Mouse (Mus musculus): ENCODE measurements around the gene Cab39l. TPM values are rescaled to one million over a fixed set of nuclear protein-coding genes. Genes with fewer than 3 reads are reported as not detected.

Cab39l gene
- polyA plus RNA-seq, 1 experiment from 2014 or later, result 28.0 TPM

- no peak overlapping the region for H3K4me3 ChIP-seq (ENCODE audit: low read depth, low read length)
- 74% methylated on average over 1 of the region's 1 CpGs for WGBS
- H3K4me2 ChIP-seq (replicated peaks; ENCODE audit: low read depth), result no peak overlapping the region
- no peaks in the 10 kb centered on the region for H3K4me1 ChIP-seq (replicated peaks; ENCODE audit: control insufficient read depth, insufficient read depth)
- H3K27me3 ChIP-seq (ENCODE audit: control insufficient read depth, insufficient read depth, low read length), result no peaks in the 10 kb centered on the region
- TF ChIP-seq CTCF (IDR thresholded peaks at IDR 0.05; ENCODE audit: low read depth), result no peak
- TF ChIP-seq EP300 (optimal IDR thresholded peaks at IDR 0.05), result no peak
- H3K9ac ChIP-seq (ENCODE audit: low read length), result no peak overlapping the region
- no peaks in the 10 kb centered on the region for H3K9me3 ChIP-seq (ENCODE audit: control insufficient read depth, low read length)
- H3K27ac ChIP-seq (replicated peaks), result no peak overlapping the region
- ATAC-seq (ENCODE audit: low FRiP score, low TSS enrichment), result no peak
- DNase-seq (ENCODE audit: low spot score), result peak; percentile 17
- no peaks in the 10 kb centered on the region for H3K36me3 ChIP-seq (ENCODE audit: control insufficient read depth, insufficient read depth, low read length)
Measured at GRCm38 (mm10) chr14:59470781-59471180, 30.0 kb downstream of the Cab39l start.

GRCm38 (mm10) chr14:59478699-59479098, 37.9 kb downstream of the Cab39l start:
- Histone ChIP-seq H3K27ac (replicated peaks) (peak overlapping the region; percentile 79), H3K9me3 (ENCODE audit: control insufficient read depth, low read length) (no peaks in the 10 kb centered on the region), H3K9ac (ENCODE audit: low read length) (no peak overlapping the region), H3K36me3 (ENCODE audit: control insufficient read depth, insufficient read depth, low read length) (no peaks in the 10 kb centered on the region), H3K27me3 (ENCODE audit: control insufficient read depth, insufficient read depth, low read length) (no peaks in the 10 kb centered on the region), H3K4me2 (replicated peaks; ENCODE audit: low read depth) (peak overlapping the region; percentile 41), H3K4me1 (replicated peaks; ENCODE audit: control insufficient read depth, insufficient read depth) (no peaks in the 10 kb centered on the region), H3K4me3 (ENCODE audit: low read depth, low read length) (peak overlapping the region; percentile 17; the same call in 1 of the 2 replicates)
- ATAC-seq (ENCODE audit: low FRiP score, low TSS enrichment) (peak; percentile 82), DNase-seq (ENCODE audit: low spot score) (peak; percentile 22)
- TF ChIP-seq EP300 (optimal IDR thresholded peaks at IDR 0.05) (no peak), CTCF (IDR thresholded peaks at IDR 0.05; ENCODE audit: low read depth) (no peak)
- 27% methylated on average over 6 of the region's 6 CpGs for WGBS

GRCm38 (mm10) chr14:59485247-59485810, 44.6 kb downstream of the Cab39l start:
- H3K4me2 ChIP-seq (replicated peaks; ENCODE audit: low read depth), result no peak overlapping the region
- no peaks in the 10 kb centered on the region for H3K9me3 ChIP-seq (ENCODE audit: control insufficient read depth, low read length)
- DNase-seq (ENCODE audit: low spot score) (no peak), ATAC-seq (ENCODE audit: low FRiP score, low TSS enrichment) (no peak)
- H3K4me1 ChIP-seq (replicated peaks; ENCODE audit: control insufficient read depth, insufficient read depth), result no peaks in the 10 kb centered on the region
- no peak overlapping the region for H3K9ac ChIP-seq (ENCODE audit: low read length)
- H3K27me3 ChIP-seq (ENCODE audit: control insufficient read depth, insufficient read depth, low read length), result no peaks in the 10 kb centered on the region
- H3K27ac ChIP-seq (replicated peaks), result no peak overlapping the region
- no peak overlapping the region for H3K4me3 ChIP-seq (ENCODE audit: low read depth, low read length)
- TF ChIP-seq CTCF (IDR thresholded peaks at IDR 0.05; ENCODE audit: low read depth), result no peak
- TF ChIP-seq EP300 (optimal IDR thresholded peaks at IDR 0.05), result no peak
- WGBS, result 92% methylated on average over 4 of the region's 4 CpGs
- H3K36me3 ChIP-seq (ENCODE audit: control insufficient read depth, insufficient read depth, low read length), result no peaks in the 10 kb centered on the region

GRCm38 (mm10) chr14:59492376-59492775, 51.6 kb downstream of the Cab39l start:
- Histone ChIP-seq H3K4me2 (replicated peaks; ENCODE audit: low read depth) (no peak overlapping the region), H3K27ac (replicated peaks) (no peak overlapping the region), H3K36me3 (ENCODE audit: control insufficient read depth, insufficient read depth, low read length) (0 out of 2 replicates have a peak, but pooled peaks cover 2% of the 10 kb centered on the region), H3K9ac (ENCODE audit: low read length) (no peak overlapping the region), H3K4me3 (ENCODE audit: low read depth, low read length) (no peak overlapping the region), H3K27me3 (ENCODE audit: control insufficient read depth, insufficient read depth, low read length) (no peaks in the 10 kb centered on the region), H3K9me3 (ENCODE audit: control insufficient read depth, low read length) (no peaks in the 10 kb centered on the region), H3K4me1 (replicated peaks; ENCODE audit: control insufficient read depth, insufficient read depth) (no peaks in the 10 kb centered on the region)
- 76% methylated on average over 4 of the region's 4 CpGs for WGBS
- DNase-seq (ENCODE audit: low spot score) (no peak), ATAC-seq (ENCODE audit: low FRiP score, low TSS enrichment) (no peak)
- TF ChIP-seq EP300 (optimal IDR thresholded peaks at IDR 0.05) (no peak), CTCF (IDR thresholded peaks at IDR 0.05; ENCODE audit: low read depth) (no peak)

- no peak overlapping the region for H3K4me2 ChIP-seq (replicated peaks; ENCODE audit: low read depth)
- WGBS, result 96% methylated on average over 5 of the region's 5 CpGs
Measured at GRCm38 (mm10) chr14:59497928-59498327, 57.2 kb downstream of the Cab39l start.

GRCm38 (mm10) chr14:59504831-59505230, 64.1 kb downstream of the Cab39l start:
- ATAC-seq (ENCODE audit: low FRiP score, low TSS enrichment), result no peak
- no peak for DNase-seq (ENCODE audit: low spot score)
- TF ChIP-seq EP300 (optimal IDR thresholded peaks at IDR 0.05), result no peak
- no peak for TF ChIP-seq CTCF (IDR thresholded peaks at IDR 0.05; ENCODE audit: low read depth)
- H3K4me2 ChIP-seq (replicated peaks; ENCODE audit: low read depth), result no peak overlapping the region
- 0 out of 2 replicates have a peak, but pooled peaks cover 3% of the 10 kb centered on the region for H3K36me3 ChIP-seq (ENCODE audit: control insufficient read depth, insufficient read depth, low read length)
- H3K9ac ChIP-seq (ENCODE audit: low read length), result no peak overlapping the region
- no peaks in the 10 kb centered on the region for H3K4me1 ChIP-seq (replicated peaks; ENCODE audit: control insufficient read depth, insufficient read depth)
- no peaks in the 10 kb centered on the region for H3K9me3 ChIP-seq (ENCODE audit: control insufficient read depth, low read length)
- WGBS, result 92% methylated on average over 8 of the region's 8 CpGs
- H3K27ac ChIP-seq (replicated peaks), result no peak overlapping the region
- H3K27me3 ChIP-seq (ENCODE audit: control insufficient read depth, insufficient read depth, low read length), result no peaks in the 10 kb centered on the region
- H3K4me3 ChIP-seq (ENCODE audit: low read depth, low read length), result no peak overlapping the region

More at GRCm38 (mm10) chr14:59497928-59498327, 57.2 kb downstream of the Cab39l start:
- H3K36me3 ChIP-seq (ENCODE audit: control insufficient read depth, insufficient read depth, low read length), result 0 out of 2 replicates have a peak, but pooled peaks cover 2% of the 10 kb centered on the region
- H3K27ac ChIP-seq (replicated peaks), result no peak overlapping the region
- TF ChIP-seq EP300 (optimal IDR thresholded peaks at IDR 0.05) (no peak), CTCF (IDR thresholded peaks at IDR 0.05; ENCODE audit: low read depth) (no peak)
- H3K4me3 ChIP-seq (ENCODE audit: low read depth, low read length), result no peak overlapping the region
- H3K9ac ChIP-seq (ENCODE audit: low read length), result no peak overlapping the region
- H3K9me3 ChIP-seq (ENCODE audit: control insufficient read depth, low read length), result no peaks in the 10 kb centered on the region
- ATAC-seq (ENCODE audit: low FRiP score, low TSS enrichment) (no peak), DNase-seq (ENCODE audit: low spot score) (no peak)
- no peaks in the 10 kb centered on the region for H3K4me1 ChIP-seq (replicated peaks; ENCODE audit: control insufficient read depth, insufficient read depth)
- no peaks in the 10 kb centered on the region for H3K27me3 ChIP-seq (ENCODE audit: control insufficient read depth, insufficient read depth, low read length)
